Mouse (Mus musculus) heart, embryonic 15.5 days (tissue): Measurements from ENCODE around the gene Kifc3. TPM values are rescaled to one million over a fixed set of nuclear protein-coding genes. Genes with fewer than 3 reads are reported as not detected.
A peak's percentile ranks its signal among the peaks of the same experiment; 100 is the strongest.

Source experiments
- ATAC-seq: fragments of 200-750 bp; cut with Nextera tagmentation; replicated peaks from 2 replicates; pipeline ENCODE4 v1.8.0; 2017; ENCODE audit warnings: low read depth, moderate TSS enrichment; ENCODE audit not compliant: insufficient number of reproducible peaks, insufficient read depth, low FRiP score
- H3K27ac ChIP-seq: fragments of 300-500 bp; sonication (generic); 2 replicates; pipeline ENCODE4 v1.5.1; 2015; ENCODE audit warnings: mild to moderate bottlenecking, inconsistent platforms
- H3K27me3 ChIP-seq: fragments of 300-500 bp; sonication (generic); 2 replicates; pipeline ENCODE4 v1.6.1; 2015; ENCODE audit warnings: inconsistent platforms
- H3K36me3 ChIP-seq: fragments of 300-500 bp; sonication (generic); 2 replicates; pipeline ENCODE4 v1.6.1; 2015; ENCODE audit warnings: mild to moderate bottlenecking, inconsistent platforms
- H3K4me1 ChIP-seq: fragments of 300-500 bp; sonication (generic); replicated peaks from 2 replicates; pipeline ENCODE4 v1.6.1; 2015; ENCODE audit warnings: inconsistent platforms
- H3K4me2 ChIP-seq: fragments of 300-500 bp; sonication (generic); 2 replicates; pipeline ENCODE4 v1.6.1; 2015; ENCODE audit warnings: inconsistent platforms, mild to moderate bottlenecking, moderate library complexity
- H3K4me3 ChIP-seq: fragments of 300-500 bp; sonication (generic); 2 replicates; pipeline ENCODE4 v1.5.1; 2015; ENCODE audit warnings: mild to moderate bottlenecking, inconsistent platforms
- H3K9ac ChIP-seq: fragments of 300-500 bp; sonication (generic); 2 replicates; pipeline ENCODE4 v1.6.1; 2015; ENCODE audit warnings: mild to moderate bottlenecking, inconsistent platforms
- H3K9me3 ChIP-seq: fragments of 300-500 bp; sonication (generic); replicated peaks from 2 replicates; pipeline ENCODE4 v1.6.1; 2016; ENCODE audit warnings: inconsistent platforms
- WGBS: fragments of 180-500 bp; shearing (Covaris S2); methylation state at CpG from one replicate; pipeline ENCODE4 v1.1.7; 2015; ENCODE audit warnings: mixed read lengths; 5-methylcytosine and 5-hydroxymethylcytosine counted together
- polyA plus RNA-seq: library from polyadenylated mRNA; unstranded; fragments of >200 nt; fragmentation: Nextera tagmentation; extraction: Ambion mirVana; gene quantifications from 2 replicates; pipeline ENCODE4 v1.2.1, GENCODE M21; 2015

Kifc3 gene
- polyA plus RNA-seq, 1 experiment from 2014 or later, result 15.7 TPM

GRCm38 (mm10) chr8:95099009-95099408 is 103.6 kb downstream of the Kifc3 start:
- no peak overlapping the region for H3K27ac ChIP-seq
- no peak overlapping the region for H3K4me2 ChIP-seq
- WGBS, result 22% methylated on average over 5 of the region's 5 CpGs
- H3K36me3 ChIP-seq, result peaks cover 39% of the 10 kb centered on the region
- H3K9me3 ChIP-seq, result no peaks in the 10 kb centered on the region
- ATAC-seq, result 0 out of 2 replicates have a peak, but pooled peaks have one; percentile 13
- H3K27me3 ChIP-seq, result no peaks in the 10 kb centered on the region
- no peak overlapping the region for H3K9ac ChIP-seq
- peaks cover under 1% of the 10 kb centered on the region for H3K4me1 ChIP-seq
- no peak overlapping the region for H3K4me3 ChIP-seq

- H3K9ac ChIP-seq, result no peak overlapping the region
- peaks cover 29% of the 10 kb centered on the region for H3K36me3 ChIP-seq
- peaks cover 13% of the 10 kb centered on the region for H3K4me1 ChIP-seq
- ATAC-seq, result no peak
- no peaks in the 10 kb centered on the region for H3K9me3 ChIP-seq
- no peak overlapping the region for H3K4me2 ChIP-seq
- WGBS, result 59% methylated on average over 4 of the region's 4 CpGs
- 0 out of 2 replicates have a peak overlapping the region, but pooled peaks have one; percentile 38 for H3K27ac ChIP-seq
- no peak overlapping the region for H3K4me3 ChIP-seq
- H3K27me3 ChIP-seq, result no peaks in the 10 kb centered on the region
Observed at GRCm38 (mm10) chr8:95093574-95093973, 109.0 kb downstream of the Kifc3 start.

DNA sequence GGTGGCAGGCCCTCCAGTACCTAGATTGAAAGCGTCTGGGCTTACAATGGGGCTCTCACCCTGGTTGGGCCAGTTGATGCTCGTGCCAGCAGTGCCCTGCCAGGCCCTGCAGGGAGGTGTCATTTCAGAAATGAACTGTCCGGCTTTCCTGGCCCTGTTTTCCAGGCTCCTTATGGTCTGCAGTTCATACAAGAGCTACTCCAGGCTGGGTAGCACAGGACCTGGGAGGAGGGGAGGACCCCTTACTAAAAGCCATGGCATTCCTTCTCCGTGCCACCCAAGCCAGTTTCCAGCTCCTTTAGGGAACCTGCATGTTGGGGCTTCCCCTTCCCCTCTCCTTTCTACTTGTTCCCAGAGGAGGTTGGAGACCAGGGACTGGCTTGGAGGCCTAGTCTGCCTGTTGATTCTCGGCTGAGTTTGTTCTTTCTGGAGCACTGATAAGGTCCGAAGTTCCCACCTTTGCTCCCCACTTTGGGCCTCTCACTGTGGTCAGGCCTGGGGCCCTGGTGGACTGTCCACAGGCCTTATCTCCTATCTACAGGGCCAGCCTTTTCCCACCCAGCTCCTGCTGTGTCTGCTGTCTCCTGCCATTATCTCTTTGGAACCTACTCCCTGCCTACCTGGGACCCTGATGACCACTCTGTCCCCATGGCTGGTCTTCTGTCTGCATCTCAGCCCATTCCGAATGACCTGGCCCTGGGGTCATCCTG is 117.0 kb downstream of the Kifc3 start:
- WGBS, result 68% methylated on average over 7 of the region's 7 CpGs
- H3K4me1 ChIP-seq, result peaks cover 12% of the 10 kb centered on the region
- no peaks in the 10 kb centered on the region for H3K9me3 ChIP-seq
- no peaks in the 10 kb centered on the region for H3K27me3 ChIP-seq
- H3K4me3 ChIP-seq, result no peak overlapping the region
- H3K4me2 ChIP-seq, result no peak overlapping the region
- ATAC-seq, result no peak
- no peak overlapping the region for H3K9ac ChIP-seq
- no peak overlapping the region for H3K27ac ChIP-seq
- H3K36me3 ChIP-seq, result peaks cover 20% of the 10 kb centered on the region; the same call in 1 of the 2 replicates

DNA sequence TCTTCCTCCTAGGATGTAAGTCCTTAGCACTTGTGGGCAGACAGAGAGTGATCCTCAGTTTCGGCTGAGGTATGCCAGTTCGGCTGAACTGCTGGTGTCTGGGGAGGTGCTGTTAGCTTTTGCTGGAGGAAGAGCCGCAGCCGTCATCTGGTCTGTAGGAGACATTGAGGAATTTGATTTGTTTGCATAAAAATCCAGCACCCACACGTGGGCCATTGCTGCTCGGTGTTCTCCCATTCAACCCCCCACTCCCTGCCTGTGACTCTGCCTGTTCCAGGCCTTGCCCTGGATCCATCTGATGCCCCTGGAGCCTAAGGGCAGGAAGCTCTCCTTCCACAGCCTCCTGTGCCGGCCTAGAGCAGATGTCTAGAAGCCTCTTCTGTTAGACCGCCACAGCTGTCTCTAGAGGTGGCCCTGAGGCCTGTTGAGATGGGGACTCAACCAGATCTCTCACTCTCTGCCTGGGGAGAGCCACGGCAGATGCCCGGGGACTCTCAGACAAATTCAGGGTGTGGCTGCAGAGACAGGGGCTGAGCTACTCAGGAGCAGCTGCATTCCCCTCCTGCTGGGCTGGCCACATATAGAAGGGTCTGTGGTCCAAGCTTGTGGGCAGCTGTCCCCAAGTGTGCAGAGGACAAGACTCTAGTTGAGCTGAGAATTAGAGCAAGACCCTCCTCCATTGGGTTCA is 117.7 kb downstream of the Kifc3 start:
- H3K4me2 ChIP-seq, result no peak overlapping the region
- peaks cover 12% of the 10 kb centered on the region for H3K4me1 ChIP-seq
- H3K36me3 ChIP-seq, result peaks cover 14% of the 10 kb centered on the region; the same call in 1 of the 2 replicates
- no peaks in the 10 kb centered on the region for H3K9me3 ChIP-seq
- no peak overlapping the region for H3K27ac ChIP-seq
- no peaks in the 10 kb centered on the region for H3K27me3 ChIP-seq
- ATAC-seq, result no peak
- 77% methylated on average over 10 of the region's 10 CpGs for WGBS
- no peak overlapping the region for H3K9ac ChIP-seq
- no peak overlapping the region for H3K4me3 ChIP-seq

DNA sequence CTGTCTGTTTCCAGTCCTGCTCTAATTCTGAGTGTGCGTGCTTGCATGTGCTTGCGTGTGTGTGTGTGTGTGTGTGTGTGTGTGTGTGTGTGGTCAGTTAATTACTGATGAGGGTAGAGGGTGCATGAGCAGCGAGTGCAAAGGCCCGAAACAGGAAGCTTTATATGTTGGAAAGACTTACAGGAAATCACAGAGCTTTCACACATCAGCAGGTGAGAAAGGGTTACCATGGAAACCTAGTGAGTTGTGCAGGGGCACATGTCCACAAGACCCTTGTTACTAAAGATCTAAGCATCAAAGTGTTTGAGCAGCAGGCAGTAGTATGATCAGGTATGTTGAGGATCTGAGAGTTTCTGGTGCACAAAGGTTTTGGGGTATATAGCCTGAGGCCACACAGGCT is 118.4 kb downstream of the Kifc3 start:
- Histone ChIP-seq H3K36me3 (peaks cover 13% of the 10 kb centered on the region; the same call in 1 of the 2 replicates), H3K4me3 (no peak overlapping the region)
- 86% methylated on average over 4 of the region's 4 CpGs for WGBS

DNA sequence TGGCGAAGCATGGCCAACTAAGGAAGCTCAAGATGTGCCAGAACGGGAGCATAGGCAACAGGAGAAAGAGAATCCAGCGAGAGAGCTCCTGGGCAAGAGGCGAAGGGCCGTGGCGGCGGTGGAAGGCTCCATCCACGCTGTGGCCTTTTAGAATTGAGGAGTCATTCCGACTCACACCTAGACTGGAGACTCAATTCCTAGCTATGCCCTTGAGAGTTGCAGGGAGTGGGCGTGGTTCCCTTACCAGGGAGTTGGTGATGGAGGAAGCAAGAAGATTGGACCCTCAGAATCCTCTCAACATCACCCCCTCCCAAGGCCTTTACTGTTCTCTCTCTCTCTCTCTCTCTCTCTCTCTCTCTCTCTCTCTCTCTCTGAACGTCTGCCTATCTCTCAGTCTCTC is 121.0 kb downstream of the Kifc3 start:
- H3K4me1 ChIP-seq, result peaks cover 12% of the 10 kb centered on the region
- peak overlapping the region; percentile 93 for H3K4me2 ChIP-seq
- no peak for ATAC-seq
- WGBS, result 5% methylated on average over 11 of the region's 11 CpGs
- peaks cover 8% of the 10 kb centered on the region; the same call in 1 of the 2 replicates for H3K36me3 ChIP-seq
- H3K27me3 ChIP-seq, result no peaks in the 10 kb centered on the region
- H3K4me3 ChIP-seq, result peak overlapping the region; percentile 90
- no peaks in the 10 kb centered on the region for H3K9me3 ChIP-seq
- H3K27ac ChIP-seq, result peak overlapping the region; percentile 70
- peak overlapping the region; percentile 73 for H3K9ac ChIP-seq

More for the DNA sequence above, 118.4 kb downstream of the Kifc3 start:
- Histone ChIP-seq H3K27ac (no peak overlapping the region), H3K27me3 (no peaks in the 10 kb centered on the region), H3K4me1 (peaks cover 12% of the 10 kb centered on the region), H3K9ac (no peak overlapping the region), H3K4me2 (no peak overlapping the region), H3K9me3 (no peaks in the 10 kb centered on the region)
- no peak for ATAC-seq

DNA sequence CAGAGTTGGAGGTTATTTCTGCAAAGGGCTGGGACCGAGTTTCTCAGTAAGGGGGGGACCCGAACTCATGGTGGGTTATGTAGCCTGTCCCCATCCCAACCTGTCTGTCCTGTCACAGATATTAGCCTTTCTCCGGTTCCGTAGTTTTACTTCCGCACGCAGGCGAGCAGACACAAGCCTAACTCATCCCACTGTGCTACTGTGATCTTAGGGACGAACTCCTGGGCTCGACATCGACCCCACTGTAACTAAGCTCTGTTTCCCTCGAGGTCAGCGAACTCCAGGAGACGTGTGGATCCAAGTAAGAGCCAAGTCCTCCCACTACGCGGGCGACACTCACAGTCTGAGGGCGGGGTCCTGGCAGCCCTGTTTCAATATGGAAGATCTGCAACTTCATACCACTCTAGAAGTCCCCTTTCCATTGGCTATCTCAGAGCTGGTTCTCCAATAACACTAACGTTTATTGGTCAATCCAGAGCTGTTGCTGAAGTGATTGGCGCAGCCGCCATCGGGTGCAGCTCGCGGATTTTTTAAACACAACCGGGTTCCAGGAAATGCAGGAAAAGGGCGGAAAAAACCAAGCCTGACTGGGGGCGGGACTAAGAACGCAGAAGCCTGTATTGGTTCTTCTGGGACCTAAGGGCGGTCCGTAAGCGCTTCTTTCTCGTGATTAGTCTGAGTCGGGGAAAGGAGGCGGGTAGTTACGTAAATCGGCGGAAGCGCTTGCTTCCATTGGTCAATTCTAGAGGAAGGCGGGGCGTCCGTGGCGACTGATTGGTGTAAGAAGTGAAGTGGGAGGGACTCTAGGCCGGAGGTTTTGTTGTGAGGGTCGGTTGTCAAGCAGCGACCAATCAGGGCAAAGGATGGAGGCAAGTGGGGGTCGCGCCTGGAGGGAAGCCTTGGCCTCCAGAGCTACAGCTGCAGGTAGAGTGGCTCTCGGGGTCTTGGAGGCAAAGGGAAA is 122.0 kb downstream of the Kifc3 start, which contains the start of gene Katnb1:
TSS of gene Katnb1 (plus strand) at position 806 of the 961 bp plus-strand sequence.
- ATAC-seq, result peak; percentile 95

DNA sequence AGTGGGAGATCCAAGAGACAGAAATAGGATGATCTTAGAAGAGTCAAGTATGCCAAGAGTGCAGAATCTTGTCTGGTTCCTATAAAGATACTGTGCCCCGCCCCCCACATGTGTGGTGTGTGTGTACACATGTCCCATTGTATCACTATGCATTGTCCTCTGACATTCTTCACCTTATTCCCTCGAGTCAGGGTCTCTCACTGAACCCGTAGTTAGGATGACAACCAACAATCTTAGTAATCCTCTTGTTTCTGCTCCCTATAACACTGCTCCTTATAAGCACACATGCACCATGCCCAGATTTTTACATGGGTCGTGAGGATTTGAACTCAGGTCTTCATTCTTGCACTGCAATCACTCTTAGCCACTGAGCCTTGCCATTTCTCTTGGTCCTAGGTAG is 123.3 kb downstream of the Kifc3 start:
- 81% methylated on average over 4 of the region's 4 CpGs for WGBS
- no peak overlapping the region for H3K4me2 ChIP-seq
- H3K27ac ChIP-seq, result no peak overlapping the region
- H3K9ac ChIP-seq, result no peak overlapping the region
- H3K4me1 ChIP-seq, result peaks cover 12% of the 10 kb centered on the region
- ATAC-seq, result no peak
- no peak overlapping the region for H3K4me3 ChIP-seq
- peaks cover 6% of the 10 kb centered on the region; the same call in 1 of the 2 replicates for H3K36me3 ChIP-seq
- H3K9me3 ChIP-seq, result no peaks in the 10 kb centered on the region
- H3K27me3 ChIP-seq, result no peaks in the 10 kb centered on the region

More for the DNA sequence above, 122.0 kb downstream of the Kifc3 start, which contains the start of gene Katnb1:
- Histone ChIP-seq H3K9me3 (no peaks in the 10 kb centered on the region), H3K27me3 (no peaks in the 10 kb centered on the region), H3K4me3 (peak within 1 kb of the TSS; percentile 90), H3K4me2 (peak within 1 kb of the TSS; percentile 93), H3K27ac (peak within 1 kb of the TSS; percentile 80), H3K9ac (peak within 1 kb of the TSS; percentile 73), H3K4me1 (peaks cover 12% of the 10 kb centered on the region), H3K36me3 (peaks cover 6% of the 10 kb centered on the region; the same call in 1 of the 2 replicates)
- under 1% methylated on average over 47 of the region's 47 CpGs for WGBS

- no peaks in the 10 kb centered on the region for H3K27me3 ChIP-seq
- H3K27ac ChIP-seq, result no peak overlapping the region
- no peak overlapping the region for H3K9ac ChIP-seq
- no peaks in the 10 kb centered on the region for H3K9me3 ChIP-seq
- H3K4me2 ChIP-seq, result no peak overlapping the region
- H3K36me3 ChIP-seq, result peaks cover 6% of the 10 kb centered on the region; the same call in 1 of the 2 replicates
- H3K4me3 ChIP-seq, result no peak overlapping the region
- 73% methylated on average over 3 of the region's 3 CpGs for WGBS
- peaks cover 12% of the 10 kb centered on the region for H3K4me1 ChIP-seq
- no peak for ATAC-seq
Observed at GRCm38 (mm10) chr8:95078055-95078454, 124.6 kb downstream of the Kifc3 start.

DNA sequence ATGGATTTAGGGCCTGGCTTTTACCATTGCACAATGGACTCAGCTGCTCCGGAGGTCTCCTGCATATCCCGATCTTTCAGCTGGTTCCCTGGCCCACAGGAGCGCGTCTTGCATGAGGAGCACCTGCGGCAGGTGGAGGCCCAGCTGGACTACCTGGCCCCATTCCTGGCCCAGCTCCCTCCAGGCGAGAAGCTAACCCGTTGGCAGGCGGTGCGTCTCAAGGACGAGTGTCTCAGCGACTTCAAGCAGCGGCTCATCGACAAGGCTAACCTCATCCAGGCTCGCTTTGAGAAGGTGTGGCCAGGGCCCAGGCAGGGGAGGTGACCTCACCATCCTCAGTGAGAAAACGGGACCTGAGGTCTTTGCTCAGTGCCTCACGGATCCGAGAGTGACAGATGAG is 126.5 kb downstream of the Kifc3 start:
- H3K9ac ChIP-seq, result no peak overlapping the region
- H3K9me3 ChIP-seq, result no peaks in the 10 kb centered on the region
- ATAC-seq, result no peak
- no peaks in the 10 kb centered on the region for H3K36me3 ChIP-seq
- H3K4me3 ChIP-seq, result no peak overlapping the region
- 75% methylated on average over 17 of the region's 17 CpGs for WGBS
- H3K27me3 ChIP-seq, result no peaks in the 10 kb centered on the region
- no peak overlapping the region for H3K4me2 ChIP-seq
- H3K4me1 ChIP-seq, result no peaks in the 10 kb centered on the region; the same call in 1 of the 2 replicates
- no peak overlapping the region for H3K27ac ChIP-seq
